Mouse (Mus musculus) lung, adult 2 months (tissue): Measurements from ENCODE around the gene Phka1. TPM values are rescaled to one million over a fixed set of nuclear protein-coding genes. Genes with fewer than 3 reads are reported as not detected.

Experiments
- DNase-seq: peaks from one replicate; pipeline ENCODE4 v3.0.0; 2022
- H3K4me1 ChIP-seq: fragments of 200-500 bp; 2 replicates; pipeline ENCODE4 v1.6.1; 2011; ENCODE audit warnings: low read length; ENCODE audit not compliant: control insufficient read depth, insufficient read depth
- H3K4me3 ChIP-seq: fragments of 200-500 bp; replicated peaks from 2 replicates; pipeline ENCODE3; 2011; ENCODE audit warnings: low read depth, mild to moderate bottlenecking, control low read depth, low read length; ENCODE audit errors: extremely low read depth
- CTCF ChIP-seq: fragments of 200-500 bp; IDR thresholded peaks from 2 replicates; pipeline ENCODE4 v1.5.1; 2011; ENCODE audit warnings: mild to moderate bottlenecking, low read length, control low read depth; ENCODE audit not compliant: insufficient read depth
- POLR2A ChIP-seq: fragments of 200-500 bp; IDR thresholded peaks from 2 replicates; pipeline ENCODE4 v1.6.1; 2011; ENCODE audit warnings: low read depth, mild to moderate bottlenecking, control low read depth, low read length, borderline replicate concordance; ENCODE audit errors: extremely low read depth
- whole genome bisulfite sequencing: fragments of 180-500 bp; shearing (Covaris S2); methylation state at CpG from one replicate; pipeline ENCODE4 v1.1.7; 2018; 5-methylcytosine and 5-hydroxymethylcytosine counted together
- polyA plus RNA-seq: library from polyadenylated mRNA; depleted of rRNA; stranded (reverse); fragments of >200 nt; gene quantifications from 2 replicates; pipeline ENCODE4 v1.2.3, GENCODE M21; 2012; rRNA removed

Gene Phka1
- polyA plus RNA-seq, 1 experiment: 9.1 TPM

DNA sequence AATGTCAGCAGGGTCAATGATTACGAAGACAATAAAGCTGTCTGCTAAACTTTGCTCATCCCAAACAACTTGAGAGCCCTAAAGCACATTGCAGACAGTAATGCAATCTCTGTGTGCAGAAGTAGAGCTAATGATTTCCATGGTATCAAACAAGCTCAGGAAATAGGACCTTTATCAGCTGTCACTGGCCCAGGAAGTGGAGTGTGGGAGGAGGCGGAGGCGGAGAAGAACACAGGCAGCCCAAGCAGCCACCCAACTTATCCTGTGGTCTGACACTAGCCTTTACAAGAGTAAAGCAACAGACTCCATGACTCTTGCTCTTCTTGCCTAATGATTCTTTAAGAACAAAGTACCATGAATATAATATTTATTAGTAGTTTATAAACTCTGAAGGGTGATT lies 165.6 kb downstream of the Phka1 start:
- Histone ChIP-seq H3K4me3 (no peak overlapping the region), H3K4me1 (no peaks in the 10 kb centered on the region)
- 82% methylated on average over 3 of the region's 3 CpGs for WGBS
- DNase-seq: no peak
- TF ChIP-seq CTCF (no peak), POLR2A (no peak)

- TF ChIP-seq POLR2A: no peak
- peak; percentile 19; the same call in 1 of the 2 replicates for TF ChIP-seq CTCF
- 32% methylated on average over 3 of the region's 3 CpGs for WGBS
- DNase-seq: peak; percentile 43
- no peak overlapping the region for H3K4me3 ChIP-seq
- H3K4me1 ChIP-seq: no peaks in the 10 kb centered on the region
These were observed 167.3 kb downstream of the Phka1 start for GRCm38 (mm10) chrX:102476784-102477183.

- TF ChIP-seq CTCF: no peak
- no peak for TF ChIP-seq POLR2A
- Histone ChIP-seq H3K4me3 (no peak overlapping the region), H3K4me1 (no peaks in the 10 kb centered on the region)
- 82% methylated on average over 5 of the region's 5 CpGs for WGBS
- DNase-seq: no peak
These were observed 168.5 kb downstream of the Phka1 start for GRCm38 (mm10) chrX:102475555-102475954.

Other genes with a start within 250 kb of the Phka1 start
- 3.2 and 4.4 TPM in 2 replicates for gene Hdac8, start 138.9 kb downstream of the Phka1 start, polyA plus RNA-seq
- not detected in 2 replicates for gene Gm3880, start 42.7 kb upstream of the Phka1 start, polyA plus RNA-seq
- not detected in 2 replicates for gene Gm9112, start 63.4 kb upstream of the Phka1 start, polyA plus RNA-seq
- gene Dmrtc1b, start 63.6 kb upstream of the Phka1 start, polyA plus RNA-seq: not detected in 2 replicates
- not detected in 2 replicates for gene Dmrtc1c1, start 158.7 kb upstream of the Phka1 start, polyA plus RNA-seq
- gene Dmrtc1c2, start 210.4 kb upstream of the Phka1 start, polyA plus RNA-seq: not detected in 2 replicates
- gene 1700031F05Rik, start 223.7 kb upstream of the Phka1 start, polyA plus RNA-seq: not detected in 2 replicates